Mouse (Mus musculus) brain, embryonic 14.5 days (tissue): Measurements from ENCODE around the gene Tomm40l. TPM values are rescaled to one million over a fixed set of nuclear protein-coding genes. Genes with fewer than 3 reads are reported as not detected.

ENCODE experiments used
- DNase-seq: peaks from one replicate; pipeline ENCODE4 v3.0.0-alpha.2; 2011; ENCODE audit warnings: low read depth
- CTCF ChIP-seq: fragments of 200-500 bp; IDR thresholded peaks from 2 replicates; pipeline ENCODE4 v1.5.1; 2012; ENCODE audit warnings: inconsistent platforms, mild to moderate bottlenecking, moderate library complexity, borderline replicate concordance; ENCODE audit not compliant: insufficient read depth, insufficient read length; ENCODE audit errors: extremely low read depth
- POLR2A ChIP-seq: fragments of 200-500 bp; IDR thresholded peaks from 2 replicates; pipeline ENCODE4 v1.6.1; 2012; ENCODE audit warnings: mild to moderate bottlenecking, inconsistent platforms, borderline replicate concordance; ENCODE audit not compliant: poor library complexity, insufficient read depth, insufficient read length, severe bottlenecking; ENCODE audit errors: extremely low read depth
- polyA plus RNA-seq: library from polyadenylated mRNA; depleted of rRNA; stranded (reverse); fragments of >200 nt; gene quantifications from 2 replicates; pipeline ENCODE4 v1.2.3, GENCODE M21; 2012; rRNA removed

Gene Tomm40l
- polyA plus RNA-seq, 1 experiment, result 38.1 TPM

GRCm38 (mm10) chr1:171172779-171173178, 49.5 kb downstream of the Tomm40l start:
- no peak for TF ChIP-seq POLR2A
- TF ChIP-seq CTCF, result no peak
- no peak for DNase-seq

- TF ChIP-seq CTCF (no peak), POLR2A (no peak)
- DNase-seq, result no peak
These were observed 51.2 kb downstream of the Tomm40l start for GRCm38 (mm10) chr1:171171138-171171537.

GRCm38 (mm10) chr1:171169913-171170312, 52.4 kb downstream of the Tomm40l start:
- TF ChIP-seq POLR2A (no peak), CTCF (no peak)
- no peak for DNase-seq

DNA sequence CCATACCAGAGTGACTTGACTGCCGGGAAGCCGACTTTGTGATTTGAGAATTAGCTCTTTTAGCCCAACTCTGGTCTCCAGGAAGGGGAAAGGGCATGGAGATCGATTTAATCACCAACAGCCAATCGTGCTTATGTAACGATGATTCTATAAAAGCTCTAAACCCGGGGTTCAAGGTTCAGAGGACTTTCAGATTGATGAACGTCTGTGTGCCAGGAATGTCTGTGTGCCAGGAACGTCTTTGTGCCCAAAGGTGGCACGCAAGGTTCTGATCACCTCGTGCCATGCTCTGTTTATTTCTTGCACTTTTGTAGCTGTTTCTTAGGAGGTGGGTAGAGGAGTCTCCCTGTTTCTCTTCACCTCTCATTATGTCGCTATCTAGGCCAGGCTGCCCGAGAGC, 53.4 kb downstream of the Tomm40l start:
- TF ChIP-seq CTCF, result no peak
- no peak for TF ChIP-seq POLR2A
- DNase-seq, result no peak

Other genes starting within 250 kb of the Tomm40l start
- 0.86 and 1.4 TPM in 2 replicates for gene Fcgr2b, start 246.0 kb downstream of the Tomm40l start, polyA plus RNA-seq
- 0.34 and 0.38 TPM in 2 replicates for gene Fcgr4, start 203.6 kb downstream of the Tomm40l start, polyA plus RNA-seq
- 4.9 and 7.4 TPM in 2 replicates for gene Fcgr3, start 157.6 kb downstream of the Tomm40l start, polyA plus RNA-seq
- 9.8 and 16.7 TPM in 2 replicates for gene Cfap126, start 108.6 kb downstream of the Tomm40l start, polyA plus RNA-seq
- 272 and 337 TPM in 2 replicates for gene Sdhc, start 71.9 kb downstream of the Tomm40l start, polyA plus RNA-seq
- 1.1 and 5.1 TPM in 2 replicates for gene Mpz, start 71.8 kb downstream of the Tomm40l start, polyA plus RNA-seq
- 10.0 and 22.6 TPM in 2 replicates for gene Pcp4l1, start 26.2 kb downstream of the Tomm40l start, polyA plus RNA-seq
- gene Nr1i3, start 8.5 kb downstream of the Tomm40l start, polyA plus RNA-seq, result 0.03 and 0.09 TPM in 2 replicates
- 2.7 and 3.7 TPM in 2 replicates for gene Apoa2, start 2.5 kb upstream of the Tomm40l start, polyA plus RNA-seq
- 16.5 and 18.2 TPM in 2 replicates for gene Fcer1g, start 11.9 kb upstream of the Tomm40l start, polyA plus RNA-seq
- 4.1 and 4.6 TPM in 2 replicates for gene Adamts4, start 27.9 kb upstream of the Tomm40l start, polyA plus RNA-seq
- gene Ndufs2, start 28.9 kb upstream of the Tomm40l start, polyA plus RNA-seq, result 130 and 153 TPM in 2 replicates
- gene B4galt3, start 47.8 kb upstream of the Tomm40l start, polyA plus RNA-seq, result 101 and 122 TPM in 2 replicates
- 70.7 and 111 TPM in 2 replicates for gene Ppox, start 58.7 kb upstream of the Tomm40l start, polyA plus RNA-seq
- 110 and 136 TPM in 2 replicates for gene Usp21, start 65.5 kb upstream of the Tomm40l start, polyA plus RNA-seq
- gene Ufc1, start 72.5 kb upstream of the Tomm40l start, polyA plus RNA-seq, result 52.7 and 63.1 TPM in 2 replicates
- gene Dedd, start 106.6 kb upstream of the Tomm40l start, polyA plus RNA-seq, result 62.1 and 63.5 TPM in 2 replicates
- gene Nit1, start 123.1 kb upstream of the Tomm40l start, polyA plus RNA-seq, result 57.0 and 73.1 TPM in 2 replicates
- 45.5 and 90.3 TPM in 2 replicates for gene Pfdn2, start 123.2 kb upstream of the Tomm40l start, polyA plus RNA-seq
- gene Klhdc9, start 138.3 kb upstream of the Tomm40l start, polyA plus RNA-seq, result 3.1 and 3.7 TPM in 2 replicates
- 1.9 and 2.8 TPM in 2 replicates for gene Nectin4, start 147.6 kb upstream of the Tomm40l start, polyA plus RNA-seq
- gene Arhgap30, start 166.4 kb upstream of the Tomm40l start, polyA plus RNA-seq, result 0.47 and 0.52 TPM in 2 replicates
- 242 and 259 TPM in 2 replicates for gene Usf1, start 188.8 kb upstream of the Tomm40l start, polyA plus RNA-seq
- gene Tstd1, start 196.4 kb upstream of the Tomm40l start, polyA plus RNA-seq, result 4.6 and 7.2 TPM in 2 replicates
- 3.9 and 7.3 TPM in 2 replicates for gene F11r, start 215.0 kb upstream of the Tomm40l start, polyA plus RNA-seq